Mouse (Mus musculus): ENCODE measurements around the gene Eef1b2. TPM values are rescaled to one million over a fixed set of nuclear protein-coding genes. Genes with fewer than 3 reads are reported as not detected.
"Not testable (repeated sequence)": the region's sequence is repeated elsewhere in the genome, so short reads cannot be mapped to it uniquely, and the experiment has no call there.

Gene Eef1b2
- total RNA-seq, 1 experiment: 1,668 TPM

- no peak for DNase-seq (ENCODE audit: low read depth, low spot score)
- H3K4me3 ChIP-seq (ENCODE audit: insufficient read depth in 1 of 2, low read depth in 1 of 2, low read length in 2 of 2, poor library complexity in 1 of 2, severe bottlenecking in 1 of 2): no peak overlapping the region
- in situ Hi-C loops (cut with MboI; ENCODE audit: low sequenced_read_pairs in 2 of 2, unreplicated experiment in 2 of 2): no loop called here
- H3K4me1 ChIP-seq (ENCODE audit: control insufficient read depth in 2 of 2, insufficient read depth in 2 of 2, low read length in 2 of 2, poor library complexity in 1 of 2): peaks cover 0 to 2% of the 10 kb centered on the region in 2 experiments; a peak in 1 of 4 replicates
- no peaks in the 10 kb centered on the region for H3K9me3 ChIP-seq (ENCODE audit: control insufficient read depth, insufficient read depth, low read depth, low read length)
- no peak overlapping the region for H3K27ac ChIP-seq (ENCODE audit: insufficient read depth, low read depth, low read length, poor library complexity, severe bottlenecking)
- TF ChIP-seq HCFC1 (IDR thresholded peaks at IDR 0.05; ENCODE audit: borderline replicate concordance, insufficient read depth, low read length): no peak
- TF ChIP-seq ZNF384 (IDR thresholded peaks at IDR 0.05; ENCODE audit: low read depth, low read length): no peak
- TF ChIP-seq ZC3H11A (IDR thresholded peaks at IDR 0.05; ENCODE audit: borderline replicate concordance, low read depth, low read length): no peak
- no peak for TF ChIP-seq MAFK (IDR thresholded peaks at IDR 0.05; ENCODE audit: insufficient read depth, low read depth, low read length)
- no peak for TF ChIP-seq CHD2 (IDR thresholded peaks at IDR 0.05; ENCODE audit: low read depth, low read length)
- no peak overlapping the region for H3K9ac ChIP-seq (ENCODE audit: insufficient read depth, low read depth, low read length, poor library complexity, severe bottlenecking)
- peaks cover 10% of the 10 kb centered on the region for H3K36me3 ChIP-seq (ENCODE audit: control insufficient read depth, insufficient read depth, low read length, poor library complexity, severe bottlenecking)
These were observed 8.0 kb upstream of the Eef1b2 start for GRCm38 (mm10) chr1:63168638-63169037.

- Histone ChIP-seq H3K9me3 (ENCODE audit: control insufficient read depth, insufficient read depth, low read depth, low read length) (no peaks in the 10 kb centered on the region), H3K36me3 (ENCODE audit: control insufficient read depth, insufficient read depth, low read length, poor library complexity, severe bottlenecking) (peaks cover 25% of the 10 kb centered on the region), H3K27ac (ENCODE audit: insufficient read depth, low read depth, low read length, poor library complexity, severe bottlenecking) (peak overlapping the region; percentile 85; the same call in 1 of the 2 replicates), H3K4me1 (ENCODE audit: control insufficient read depth in 2 of 2, insufficient read depth in 2 of 2, low read length in 2 of 2, poor library complexity in 1 of 2) (no peaks in the 10 kb centered on the region), H3K4me3 (ENCODE audit: insufficient read depth in 1 of 2, low read depth in 1 of 2, low read length in 2 of 2, poor library complexity in 1 of 2, severe bottlenecking in 1 of 2) (peak overlapping the region; percentile 95 to 98), H3K9ac (ENCODE audit: insufficient read depth, low read depth, low read length, poor library complexity, severe bottlenecking) (peak overlapping the region; percentile 99)
- no peak for TF ChIP-seq CHD2 (IDR thresholded peaks at IDR 0.05; ENCODE audit: low read depth, low read length)
- in situ Hi-C loops (cut with MboI; ENCODE audit: low sequenced_read_pairs in 2 of 2, unreplicated experiment in 2 of 2): no loop called here
- DNase-seq (ENCODE audit: low read depth, low spot score): no peak
These were observed 772 bp upstream of the Eef1b2 start for GRCm38 (mm10) chr1:63175853-63176252.

GRCm38 (mm10) chr1:63176259-63176603 is 394 bp upstream of the Eef1b2 start:
- H3K4me3 ChIP-seq (ENCODE audit: insufficient read depth in 1 of 2, low read depth in 1 of 2, low read length in 2 of 2, poor library complexity in 1 of 2, severe bottlenecking in 1 of 2): peak overlapping the region; percentile 95 to 98
- no peaks in the 10 kb centered on the region for H3K9me3 ChIP-seq (ENCODE audit: control insufficient read depth, insufficient read depth, low read depth, low read length)
- TF ChIP-seq ZC3H11A (IDR thresholded peaks at IDR 0.05; ENCODE audit: borderline replicate concordance, low read depth, low read length) (no peak), HCFC1 (IDR thresholded peaks at IDR 0.05; ENCODE audit: borderline replicate concordance, insufficient read depth, low read length) (no peak), MAFK (IDR thresholded peaks at IDR 0.05; ENCODE audit: insufficient read depth, low read depth, low read length) (no peak), CHD2 (IDR thresholded peaks at IDR 0.05; ENCODE audit: low read depth, low read length) (no peak), ZNF384 (IDR thresholded peaks at IDR 0.05; ENCODE audit: low read depth, low read length) (no peak)
- DNase-seq (ENCODE audit: low read depth, low spot score): no peak
- in situ Hi-C loops (cut with MboI; ENCODE audit: low sequenced_read_pairs in 2 of 2, unreplicated experiment in 2 of 2): no loop called here
- no peaks in the 10 kb centered on the region for H3K4me1 ChIP-seq (ENCODE audit: control insufficient read depth in 2 of 2, insufficient read depth in 2 of 2, low read length in 2 of 2, poor library complexity in 1 of 2)
- H3K36me3 ChIP-seq (ENCODE audit: control insufficient read depth, insufficient read depth, low read length, poor library complexity, severe bottlenecking): peaks cover 25% of the 10 kb centered on the region
- H3K9ac ChIP-seq (ENCODE audit: insufficient read depth, low read depth, low read length, poor library complexity, severe bottlenecking): peak overlapping the region; percentile 99
- H3K27ac ChIP-seq (ENCODE audit: insufficient read depth, low read depth, low read length, poor library complexity, severe bottlenecking): peak overlapping the region; percentile 85

GRCm38 (mm10) chr1:63178308-63178707 is 1.7 kb downstream of the Eef1b2 start:
- peak overlapping the region; percentile 95 to 98 for H3K4me3 ChIP-seq (ENCODE audit: insufficient read depth in 1 of 2, low read depth in 1 of 2, low read length in 2 of 2, poor library complexity in 1 of 2, severe bottlenecking in 1 of 2)
- no peak for TF ChIP-seq HCFC1 (IDR thresholded peaks at IDR 0.05; ENCODE audit: borderline replicate concordance, insufficient read depth, low read length)
- no peak for TF ChIP-seq CHD2 (IDR thresholded peaks at IDR 0.05; ENCODE audit: low read depth, low read length)
- no peak for TF ChIP-seq ZC3H11A (IDR thresholded peaks at IDR 0.05; ENCODE audit: borderline replicate concordance, low read depth, low read length)
- TF ChIP-seq MAFK (IDR thresholded peaks at IDR 0.05; ENCODE audit: insufficient read depth, low read depth, low read length): no peak
- TF ChIP-seq ZNF384 (IDR thresholded peaks at IDR 0.05; ENCODE audit: low read depth, low read length): no peak
- peak overlapping the region; percentile 99; the same call in 1 of the 2 replicates for H3K9ac ChIP-seq (ENCODE audit: insufficient read depth, low read depth, low read length, poor library complexity, severe bottlenecking)
- in situ Hi-C loops (cut with MboI; ENCODE audit: low sequenced_read_pairs in 2 of 2, unreplicated experiment in 2 of 2): no loop called here
- peaks cover 25% of the 10 kb centered on the region for H3K36me3 ChIP-seq (ENCODE audit: control insufficient read depth, insufficient read depth, low read length, poor library complexity, severe bottlenecking)
- no peaks in the 10 kb centered on the region for H3K4me1 ChIP-seq (ENCODE audit: control insufficient read depth in 2 of 2, insufficient read depth in 2 of 2, low read length in 2 of 2, poor library complexity in 1 of 2)
- H3K27ac ChIP-seq (ENCODE audit: insufficient read depth, low read depth, low read length, poor library complexity, severe bottlenecking): no peak overlapping the region; the same call in 1 of the 2 replicates
- H3K9me3 ChIP-seq (ENCODE audit: control insufficient read depth, insufficient read depth, low read depth, low read length): no peaks in the 10 kb centered on the region
- DNase-seq (ENCODE audit: low read depth, low spot score): no peak

GRCm38 (mm10) chr1:63180122-63180521 is 3.5 kb downstream of the Eef1b2 start:
- H3K4me1 ChIP-seq (ENCODE audit: control insufficient read depth in 2 of 2, insufficient read depth in 2 of 2, low read length in 2 of 2, poor library complexity in 1 of 2): no peaks in the 10 kb centered on the region
- no peak for DNase-seq (ENCODE audit: low read depth, low spot score)
- no peak overlapping the region for H3K4me3 ChIP-seq (ENCODE audit: insufficient read depth in 1 of 2, low read depth in 1 of 2, low read length in 2 of 2, poor library complexity in 1 of 2, severe bottlenecking in 1 of 2)
- TF ChIP-seq CHD2 (IDR thresholded peaks at IDR 0.05; ENCODE audit: low read depth, low read length) (no peak), MAFK (IDR thresholded peaks at IDR 0.05; ENCODE audit: insufficient read depth, low read depth, low read length) (no peak), ZNF384 (IDR thresholded peaks at IDR 0.05; ENCODE audit: low read depth, low read length) (no peak)
- in situ Hi-C loops (cut with MboI; ENCODE audit: low sequenced_read_pairs in 2 of 2, unreplicated experiment in 2 of 2): no loop called here
- H3K9ac ChIP-seq (ENCODE audit: insufficient read depth, low read depth, low read length, poor library complexity, severe bottlenecking): no peak overlapping the region
- H3K27ac ChIP-seq (ENCODE audit: insufficient read depth, low read depth, low read length, poor library complexity, severe bottlenecking): no peak overlapping the region
- peaks cover 25% of the 10 kb centered on the region for H3K36me3 ChIP-seq (ENCODE audit: control insufficient read depth, insufficient read depth, low read length, poor library complexity, severe bottlenecking)
- no peaks in the 10 kb centered on the region for H3K9me3 ChIP-seq (ENCODE audit: control insufficient read depth, insufficient read depth, low read depth, low read length)

GRCm38 (mm10) chr1:63180575-63180974 is 4.0 kb downstream of the Eef1b2 start:
- in situ Hi-C loops (cut with MboI; ENCODE audit: low sequenced_read_pairs in 2 of 2, unreplicated experiment in 2 of 2); H3K9me3 ChIP-seq (ENCODE audit: control insufficient read depth, insufficient read depth, low read depth, low read length); H3K4me1 ChIP-seq (ENCODE audit: control insufficient read depth in 2 of 2, insufficient read depth in 2 of 2, low read length in 2 of 2, poor library complexity in 1 of 2); H3K27ac ChIP-seq (ENCODE audit: insufficient read depth, low read depth, low read length, poor library complexity, severe bottlenecking); H3K9ac ChIP-seq (ENCODE audit: insufficient read depth, low read depth, low read length, poor library complexity, severe bottlenecking); DNase-seq (ENCODE audit: low read depth, low spot score); H3K4me3 ChIP-seq (ENCODE audit: insufficient read depth in 1 of 2, low read depth in 1 of 2, low read length in 2 of 2, poor library complexity in 1 of 2, severe bottlenecking in 1 of 2): not testable (repeated sequence)
- peaks cover 25% of the 10 kb centered on the region for H3K36me3 ChIP-seq (ENCODE audit: control insufficient read depth, insufficient read depth, low read length, poor library complexity, severe bottlenecking)
